Mouse (Mus musculus) spleen, adult 12 weeks (tissue): ENCODE measurements around the gene Chn1.

ENCODE experiments used
- DNase-seq: peaks from one replicate; pipeline ENCODE4 v3.0.0; 2022; ENCODE audit warnings: low spot score

Gene Chn1

GRCm38 (mm10) chr2:73745647-73746374 is 29.3 kb downstream of the Chn1 start:
- no peak for DNase-seq

- no peak for DNase-seq
Observed at GRCm38 (mm10) chr2:73741286-73741685, 33.9 kb downstream of the Chn1 start.

DNA sequence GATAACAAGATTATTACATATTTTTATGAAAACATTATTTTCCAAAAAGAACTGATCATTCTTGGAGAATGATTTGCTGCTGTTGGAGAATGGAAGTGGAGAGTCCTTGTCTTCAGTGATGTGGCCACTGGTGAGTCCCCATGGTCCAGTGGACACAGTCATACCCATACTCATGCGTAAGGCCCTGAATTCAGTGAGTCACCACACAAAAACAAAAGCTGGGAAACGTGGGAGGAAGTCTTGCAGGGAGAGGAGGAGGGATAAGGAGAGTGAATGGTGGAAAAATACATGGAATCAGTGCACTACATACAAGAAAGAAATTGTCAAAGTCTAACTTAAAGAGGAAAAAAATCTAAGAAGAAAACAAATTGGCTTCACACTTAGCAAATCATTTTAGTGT is 47.3 kb downstream of the Chn1 start:
- DNase-seq = no peak

DNA sequence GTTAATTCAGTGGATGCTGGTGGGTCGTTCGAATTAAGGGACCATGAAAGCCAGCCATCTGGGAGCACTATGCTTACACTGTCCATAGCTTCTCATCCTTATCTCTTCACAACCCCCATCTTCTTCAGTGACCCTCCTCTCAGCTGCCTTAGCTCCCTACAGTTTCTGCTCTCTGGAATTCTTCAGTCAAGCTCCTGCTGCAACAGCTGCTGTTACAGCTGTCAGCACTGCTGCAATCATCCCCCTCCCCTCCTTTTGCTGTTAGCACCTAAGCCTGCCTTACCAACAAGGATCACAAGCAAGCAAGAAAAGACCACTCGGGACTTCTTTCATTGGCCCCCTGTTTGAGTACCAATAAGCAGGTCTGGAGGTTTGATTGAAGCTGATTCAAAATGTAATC is 50.2 kb downstream of the Chn1 start:
- DNase-seq = no peak

DNA sequence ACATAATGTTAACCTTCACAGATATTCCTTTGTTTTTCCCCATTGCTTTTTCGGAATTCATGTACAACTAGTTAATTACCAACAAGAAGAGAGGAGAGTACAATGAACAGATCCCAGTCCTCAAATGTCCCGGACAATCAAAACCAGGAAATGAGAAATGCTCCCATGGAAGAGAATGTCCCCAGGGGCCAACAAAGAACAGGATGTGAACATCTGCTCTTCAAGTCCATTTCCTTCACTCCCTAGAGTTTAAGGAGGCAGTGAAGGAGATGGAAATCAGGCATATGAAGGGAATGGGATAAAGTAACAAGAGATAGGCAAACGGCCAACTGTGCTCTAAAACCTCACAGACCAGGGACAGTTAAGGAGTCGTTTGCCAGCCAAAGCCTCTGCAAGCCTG is 53.3 kb downstream of the Chn1 start:
- DNase-seq = no peak

GRCm38 (mm10) chr2:73712481-73712880 is 62.7 kb downstream of the Chn1 start:
- no peak for DNase-seq

GRCm38 (mm10) chr2:73693045-73693444 is 82.1 kb downstream of the Chn1 start:
- DNase-seq = no peak

- no peak for DNase-seq
Observed at GRCm38 (mm10) chr2:73690783-73691604, 84.2 kb downstream of the Chn1 start.

GRCm38 (mm10) chr2:73682500-73682899 is 92.6 kb downstream of the Chn1 start:
- DNase-seq = no peak

GRCm38 (mm10) chr2:73680425-73681027 is 94.6 kb downstream of the Chn1 start:
- DNase-seq = no peak

DNA sequence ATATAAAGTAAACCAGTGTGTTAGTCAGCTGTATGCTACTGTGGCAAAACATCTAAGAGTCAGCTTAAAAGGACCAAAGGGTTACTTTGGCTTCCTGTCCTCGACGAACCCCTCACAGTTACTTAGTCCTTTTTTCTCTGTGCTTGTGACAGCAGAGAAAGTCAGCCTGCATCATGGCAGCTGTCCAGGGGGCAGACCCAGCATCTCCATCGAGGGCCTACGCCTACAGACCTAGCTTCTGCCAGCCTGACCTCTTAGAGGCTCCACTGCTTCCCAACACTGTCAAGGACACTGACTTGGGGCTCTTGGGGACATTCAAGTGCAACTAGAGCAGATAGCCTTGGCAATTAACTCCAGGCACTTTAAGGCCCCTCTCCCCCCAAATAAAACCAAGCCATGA is 106.5 kb downstream of the Chn1 start:
- DNase-seq = no peak

- DNase-seq = no peak
Observed at GRCm38 (mm10) chr2:73660566-73661134, 114.5 kb downstream of the Chn1 start.

DNA sequence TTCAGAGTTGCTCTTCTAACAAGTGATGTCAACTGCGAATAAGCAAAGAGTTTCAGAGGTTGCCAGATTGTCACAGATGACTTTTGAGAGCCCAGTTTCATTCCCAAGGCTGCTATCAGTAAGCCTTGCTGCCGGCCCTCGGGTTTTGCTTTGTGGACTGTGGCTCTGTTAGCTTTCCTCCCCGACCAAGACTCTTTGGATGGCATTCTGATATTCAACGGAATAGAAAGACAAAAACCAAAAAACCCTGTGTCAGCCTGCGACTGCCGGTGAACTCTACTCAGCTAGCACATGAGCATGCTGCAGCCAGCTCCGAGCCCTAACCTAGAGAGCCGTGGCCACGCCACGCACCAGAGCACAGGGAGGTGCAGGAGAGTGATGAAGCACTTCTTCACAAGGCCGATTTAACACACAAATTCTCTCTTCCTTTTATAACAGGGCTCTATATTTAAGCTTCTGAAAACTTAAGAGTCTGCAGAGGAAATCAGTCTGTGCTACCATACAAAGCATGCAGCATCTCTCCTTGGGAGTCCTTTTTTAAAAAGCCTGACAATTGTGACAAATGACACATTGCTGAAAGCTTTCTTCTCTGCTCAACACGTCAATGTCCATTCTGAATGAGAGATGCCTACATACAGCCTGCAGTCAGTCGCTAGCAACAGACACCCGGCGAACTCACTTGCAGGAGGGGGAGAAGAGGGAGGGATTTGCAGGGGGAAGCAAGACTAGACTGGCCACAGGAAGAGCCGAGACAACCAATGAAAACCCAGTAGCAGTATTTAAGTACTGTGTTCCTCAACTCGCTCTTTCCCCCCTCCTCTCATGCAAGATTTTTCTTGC is 115.2 kb downstream of the Chn1 start:
- DNase-seq = no peak

DNA sequence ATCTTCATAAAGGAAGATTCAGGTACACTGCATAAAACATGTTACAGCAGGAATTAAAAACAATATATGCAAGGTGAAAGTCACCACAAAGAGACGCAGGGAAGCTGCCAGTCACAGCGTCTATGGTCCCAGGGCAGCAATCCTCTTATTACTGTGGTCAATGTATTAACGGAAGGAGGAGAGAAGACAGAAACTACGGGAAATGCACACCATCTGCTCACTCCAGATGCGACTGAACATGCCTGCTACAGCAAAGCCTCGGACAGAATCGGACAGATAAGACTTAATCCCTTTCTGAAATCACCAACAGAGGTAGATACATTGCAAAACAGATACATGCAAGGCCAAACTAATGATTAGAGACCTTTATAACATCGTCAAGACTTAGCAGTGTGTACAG is 116.1 kb downstream of the Chn1 start:
- DNase-seq = no peak

GRCm38 (mm10) chr2:73657961-73658360 is 117.2 kb downstream of the Chn1 start:
- no peak for DNase-seq

DNA sequence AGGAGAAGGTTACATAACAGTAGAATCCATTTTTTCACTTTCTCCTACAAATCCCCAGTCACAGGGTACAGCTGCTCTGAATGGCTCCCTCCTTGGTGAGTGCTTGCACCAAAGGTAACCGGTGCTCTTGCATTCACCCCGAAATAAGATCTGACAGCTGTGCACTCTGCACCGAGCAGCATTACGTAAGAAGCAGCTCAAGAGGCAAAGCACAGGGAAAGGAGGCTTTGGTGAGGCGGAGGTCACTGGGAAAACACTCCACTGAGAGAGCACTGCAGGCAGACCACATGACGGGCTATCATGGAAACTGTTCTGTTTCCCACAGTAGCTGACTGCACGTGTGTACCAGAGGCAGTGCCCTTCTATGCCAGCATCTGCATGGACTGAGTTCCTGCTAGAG is 118.0 kb downstream of the Chn1 start:
- DNase-seq = no peak

GRCm38 (mm10) chr2:73655663-73656062 is 119.5 kb downstream of the Chn1 start:
- DNase-seq = no peak

- DNase-seq = no peak
Observed at GRCm38 (mm10) chr2:73654892-73655243, 120.3 kb downstream of the Chn1 start.

DNA sequence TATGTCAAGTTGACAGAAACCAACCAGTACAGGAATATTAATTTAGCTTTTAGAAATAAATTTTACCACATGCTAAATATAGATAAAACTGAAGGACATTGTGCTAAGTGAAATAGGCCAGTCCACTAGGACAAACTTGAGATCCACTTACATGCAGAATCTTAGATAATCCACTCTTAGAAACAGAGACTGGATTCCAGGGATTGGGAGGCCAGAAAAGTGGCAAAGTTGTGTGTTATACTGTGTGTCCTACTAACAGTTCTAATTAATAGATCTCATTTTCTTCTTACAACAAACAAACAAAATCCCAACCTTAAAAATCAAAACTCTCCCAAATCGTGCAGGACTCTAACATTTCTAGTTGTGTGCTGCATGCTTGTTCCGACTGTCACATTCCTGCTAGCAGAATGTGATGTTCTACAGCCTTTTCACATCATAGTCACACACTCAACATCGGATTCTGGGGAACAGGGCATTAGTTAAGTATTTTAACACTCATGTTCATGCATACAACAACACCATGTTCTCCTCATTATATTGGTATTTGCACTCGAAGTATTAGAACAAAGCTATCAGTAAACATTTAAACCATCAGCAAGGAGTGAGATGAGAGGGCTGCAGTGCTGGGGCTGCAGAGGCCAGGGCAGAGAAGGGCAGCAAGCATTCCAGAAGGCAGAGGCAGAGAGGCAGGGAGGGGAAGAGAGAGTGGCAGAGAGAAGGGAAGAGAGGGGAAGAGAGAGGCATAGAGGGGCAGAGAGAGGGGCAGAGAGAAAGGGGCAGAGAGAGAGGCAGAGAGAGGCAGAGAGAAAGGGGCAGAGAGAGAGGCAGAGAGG is 120.9 kb downstream of the Chn1 start:
- no peak for DNase-seq

- DNase-seq = no peak
Observed at GRCm38 (mm10) chr2:73637688-73638087, 137.5 kb downstream of the Chn1 start.

GRCm38 (mm10) chr2:73636387-73636786 is 138.8 kb downstream of the Chn1 start:
- DNase-seq = no peak
